Mouse (Mus musculus) small intestine, adult 2 months (tissue): ENCODE results near the gene Ston2. TPM values are rescaled to one million over a fixed set of nuclear protein-coding genes. Genes with fewer than 3 reads are reported as not detected.

Experiments used
- H3K27ac ChIP-seq: fragments of 200-500 bp; 2 replicates; pipeline ENCODE4 v1.5.1; 2012; ENCODE audit warnings: low read depth, low read length, control low read depth, inconsistent platforms; ENCODE audit not compliant: insufficient read depth
- H3K27me3 ChIP-seq: fragments of 200-500 bp; 2 replicates; pipeline ENCODE4 v1.6.1; 2012; ENCODE audit warnings: mild to moderate bottlenecking, moderate library complexity, low read length, inconsistent platforms; ENCODE audit not compliant: control insufficient read depth, insufficient read depth
- H3K36me3 ChIP-seq: fragments of 200-500 bp; 2 replicates; pipeline ENCODE4 v1.6.1; 2012; ENCODE audit warnings: mild to moderate bottlenecking, low read length, control low read depth, inconsistent platforms; ENCODE audit not compliant: control insufficient read depth, insufficient read depth
- H3K4me1 ChIP-seq: fragments of 200-500 bp; 2 replicates; pipeline ENCODE4 v1.6.1; 2012; ENCODE audit warnings: low read length, inconsistent platforms, mixed read lengths; ENCODE audit not compliant: control insufficient read depth, insufficient read depth, insufficient read length
- H3K4me3 ChIP-seq: fragments of 200-500 bp; 2 replicates; pipeline ENCODE4 v1.5.1; 2012; ENCODE audit warnings: low read depth, mild to moderate bottlenecking, control low read depth, inconsistent platforms, low read length, moderate library complexity
- CTCF ChIP-seq: fragments of 200-500 bp; IDR thresholded peaks from 2 replicates; pipeline ENCODE4 v1.5.1; 2012; ENCODE audit warnings: low read depth, mild to moderate bottlenecking, control low read depth, inconsistent platforms, low read length, moderate library complexity, mixed read lengths; ENCODE audit not compliant: insufficient replicate concordance, insufficient read length; ENCODE audit errors: extremely low read depth
- POLR2A ChIP-seq: fragments of 200-500 bp; IDR thresholded peaks from 2 replicates; pipeline ENCODE4 v1.6.1; 2012; ENCODE audit warnings: low read depth, mild to moderate bottlenecking, control low read depth, inconsistent platforms, low read length, moderate library complexity
- WGBS: fragments of 180-500 bp; shearing (Covaris S2); methylation state at CpG from one replicate; pipeline ENCODE4 v1.1.7; 2018; 5-methylcytosine and 5-hydroxymethylcytosine counted together
- polyA plus RNA-seq: library from polyadenylated mRNA; depleted of rRNA; stranded (reverse); fragments of >200 nt; gene quantifications from 2 replicates; pipeline ENCODE4 v1.2.3, GENCODE M21; 2012

Ston2 gene
- polyA plus RNA-seq, 1 experiment, result 13.1 TPM

GRCm38 (mm10) chr12:91759836-91760235, 28.4 kb downstream of the Ston2 start:
- Histone ChIP-seq H3K36me3 (no peaks in the 10 kb centered on the region), H3K27ac (no peak overlapping the region), H3K27me3 (no peaks in the 10 kb centered on the region), H3K4me1 (peaks cover 4% of the 10 kb centered on the region; the same call in 1 of the 2 replicates), H3K4me3 (no peak overlapping the region)
- TF ChIP-seq CTCF (no peak), POLR2A (no peak)
- 86% methylated on average over 3 of the region's 3 CpGs for WGBS

DNA sequence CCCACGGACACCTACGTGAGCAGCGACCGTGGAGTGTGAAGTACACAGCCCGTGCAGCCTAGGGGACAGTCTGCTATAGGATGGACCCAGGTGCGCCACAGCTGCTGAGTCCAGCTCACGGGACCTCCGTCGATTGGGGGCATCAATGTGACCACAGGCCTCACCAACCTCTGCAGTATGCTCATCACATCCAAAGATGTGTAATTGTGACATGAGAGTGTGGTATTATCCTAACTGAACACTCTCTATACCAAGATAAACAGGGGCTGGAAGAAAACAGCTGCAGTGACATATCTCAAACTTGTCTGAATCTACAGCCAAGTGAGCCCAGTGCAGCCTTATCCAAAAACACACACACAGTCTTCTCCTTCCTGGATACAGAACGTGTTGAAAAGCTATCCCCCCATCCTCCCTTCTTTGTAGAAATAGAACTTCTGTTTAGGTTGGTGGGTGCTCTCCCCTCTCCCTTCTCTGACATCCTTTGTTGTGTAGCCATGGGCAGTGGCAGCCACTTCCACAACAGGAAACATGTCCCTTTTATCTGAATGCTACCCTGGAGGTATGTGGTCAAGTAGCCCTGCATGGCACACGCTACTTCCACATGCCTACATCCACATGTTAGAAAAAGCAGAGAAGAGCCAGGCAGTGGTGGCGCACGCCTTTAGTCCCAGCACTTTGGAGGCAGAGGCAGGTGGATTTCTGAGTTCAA, 30.2 kb downstream of the Ston2 start:
- no peak overlapping the region for H3K4me3 ChIP-seq
- no peaks in the 10 kb centered on the region for H3K27me3 ChIP-seq
- WGBS, result 87% methylated on average over 13 of the region's 13 CpGs
- no peak overlapping the region for H3K27ac ChIP-seq
- TF ChIP-seq POLR2A (no peak), CTCF (no peak)
- no peaks in the 10 kb centered on the region for H3K36me3 ChIP-seq
- no peaks in the 10 kb centered on the region for H3K4me1 ChIP-seq

- H3K4me1 ChIP-seq, result 0 out of 2 replicates have a peak, but pooled peaks cover 2% of the 10 kb centered on the region
- H3K4me3 ChIP-seq, result no peak overlapping the region
- TF ChIP-seq CTCF (no peak), POLR2A (no peak)
- H3K27ac ChIP-seq, result no peak overlapping the region
- H3K36me3 ChIP-seq, result no peaks in the 10 kb centered on the region
- 64% methylated on average over 5 of the region's 5 CpGs for WGBS
- H3K27me3 ChIP-seq, result no peaks in the 10 kb centered on the region
Measured at GRCm38 (mm10) chr12:91756562-91757166, 31.5 kb downstream of the Ston2 start.

- 0 out of 2 replicates have a peak, but pooled peaks cover 2% of the 10 kb centered on the region for H3K4me1 ChIP-seq
- H3K36me3 ChIP-seq, result no peaks in the 10 kb centered on the region
- TF ChIP-seq POLR2A, result no peak
- no peak for TF ChIP-seq CTCF
- H3K27me3 ChIP-seq, result no peaks in the 10 kb centered on the region
- 70% methylated on average over 6 of the region's 6 CpGs for WGBS
- no peak overlapping the region for H3K27ac ChIP-seq
- H3K4me3 ChIP-seq, result no peak overlapping the region
Measured at GRCm38 (mm10) chr12:91754606-91755005, 33.6 kb downstream of the Ston2 start.

GRCm38 (mm10) chr12:91752711-91753110, 35.5 kb downstream of the Ston2 start:
- H3K27ac ChIP-seq, result no peak overlapping the region
- no peaks in the 10 kb centered on the region for H3K36me3 ChIP-seq
- H3K27me3 ChIP-seq, result no peaks in the 10 kb centered on the region
- H3K4me1 ChIP-seq, result peaks cover 11% of the 10 kb centered on the region; the same call in 1 of the 2 replicates
- no peak overlapping the region for H3K4me3 ChIP-seq
- 66% methylated on average over 5 of the region's 5 CpGs for WGBS
- TF ChIP-seq POLR2A, result no peak
- no peak for TF ChIP-seq CTCF

- H3K4me3 ChIP-seq, result no peak overlapping the region
- TF ChIP-seq POLR2A (no peak), CTCF (no peak)
- H3K4me1 ChIP-seq, result peaks cover 11% of the 10 kb centered on the region; the same call in 1 of the 2 replicates
- H3K27me3 ChIP-seq, result no peaks in the 10 kb centered on the region
- WGBS, result 80% methylated on average over 13 of the region's 13 CpGs
- H3K27ac ChIP-seq, result no peak overlapping the region
- H3K36me3 ChIP-seq, result no peaks in the 10 kb centered on the region
Measured at GRCm38 (mm10) chr12:91751893-91752597, 36.1 kb downstream of the Ston2 start.
